Mouse (Mus musculus) intestine, embryonic 15.5 days (tissue): Measurements from ENCODE around the gene Svs1. TPM values are rescaled to one million over a fixed set of nuclear protein-coding genes. Genes with fewer than 3 reads are reported as not detected.

Experiments used
- ATAC-seq: fragments of 200-750 bp; cut with Nextera tagmentation; 2 replicates; pipeline ENCODE4 v1.8.0; 2017; ENCODE audit warnings: moderate TSS enrichment, moderate library complexity
- H3K27ac ChIP-seq: fragments of 300-500 bp; sonication (generic); 2 replicates; pipeline ENCODE4 v1.5.1; 2015; ENCODE audit warnings: mild to moderate bottlenecking, inconsistent platforms
- H3K27me3 ChIP-seq: fragments of 300-500 bp; sonication (generic); replicated peaks from 2 replicates; pipeline ENCODE4 v1.6.1; 2015; ENCODE audit warnings: inconsistent platforms
- H3K36me3 ChIP-seq: fragments of 300-500 bp; sonication (generic); 2 replicates; pipeline ENCODE4 v1.6.1; 2015; ENCODE audit warnings: inconsistent platforms
- H3K4me1 ChIP-seq: fragments of 300-500 bp; sonication (generic); replicated peaks from 2 replicates; pipeline ENCODE4 v1.6.1; 2015; ENCODE audit warnings: inconsistent platforms
- H3K4me2 ChIP-seq: fragments of 300-500 bp; sonication (generic); replicated peaks from 2 replicates; pipeline ENCODE4 v1.6.1; 2015; ENCODE audit warnings: mild to moderate bottlenecking, inconsistent platforms
- H3K4me3 ChIP-seq: fragments of 300-500 bp; sonication (generic); replicated peaks from 2 replicates; pipeline ENCODE4 v1.5.1; 2015; ENCODE audit warnings: inconsistent platforms
- H3K9ac ChIP-seq: fragments of 300-500 bp; sonication (generic); 2 replicates; pipeline ENCODE4 v1.6.1; 2015; ENCODE audit warnings: inconsistent platforms
- H3K9me3 ChIP-seq: fragments of 300-500 bp; sonication (generic); 2 replicates; pipeline ENCODE4 v1.6.1; 2016; ENCODE audit warnings: inconsistent platforms
- whole genome bisulfite sequencing: fragments of 180-500 bp; shearing (Covaris S2); methylation state at CpG from one replicate; pipeline ENCODE4 v1.1.7; 2015; 5-methylcytosine and 5-hydroxymethylcytosine counted together
- polyA plus RNA-seq: library from polyadenylated mRNA; unstranded; fragments of >200 nt; fragmentation: Nextera tagmentation; extraction: Ambion mirVana; gene quantifications from 2 replicates; pipeline ENCODE4 v1.2.1, GENCODE M21; 2015

The Svs1 gene
- polyA plus RNA-seq, 1 experiment from 2014 or later = not detected

- no peaks in the 10 kb centered on the region for H3K4me1 ChIP-seq
- H3K27me3 ChIP-seq = no peaks in the 10 kb centered on the region
- H3K9me3 ChIP-seq = no peaks in the 10 kb centered on the region
- 46% methylated on average over 1 of the region's 1 CpGs for WGBS
- no peak overlapping the region for H3K27ac ChIP-seq
- H3K4me2 ChIP-seq = no peak overlapping the region
- no peak overlapping the region for H3K9ac ChIP-seq
- no peaks in the 10 kb centered on the region for H3K36me3 ChIP-seq
- no peak overlapping the region for H3K4me3 ChIP-seq
- ATAC-seq = no peak
These were observed 7.0 kb upstream of the Svs1 start for GRCm38 (mm10) chr6:48979616-48980015.

- WGBS = 79% methylated on average over 3 of the region's 3 CpGs
- Histone ChIP-seq H3K27ac (no peak overlapping the region), H3K9ac (no peak overlapping the region), H3K4me2 (no peak overlapping the region), H3K36me3 (no peaks in the 10 kb centered on the region), H3K4me1 (no peaks in the 10 kb centered on the region), H3K9me3 (no peaks in the 10 kb centered on the region), H3K4me3 (no peak overlapping the region), H3K27me3 (no peaks in the 10 kb centered on the region)
- no peak for ATAC-seq
These were observed 4.4 kb upstream of the Svs1 start for GRCm38 (mm10) chr6:48982305-48982704.

- H3K9me3 ChIP-seq = no peaks in the 10 kb centered on the region
- no peak overlapping the region for H3K4me3 ChIP-seq
- H3K4me1 ChIP-seq = no peaks in the 10 kb centered on the region
- no peaks in the 10 kb centered on the region for H3K27me3 ChIP-seq
- no peaks in the 10 kb centered on the region for H3K36me3 ChIP-seq
- 92% methylated on average over 5 of the region's 5 CpGs for WGBS
- no peak overlapping the region for H3K9ac ChIP-seq
- no peak for ATAC-seq
- H3K27ac ChIP-seq = no peak overlapping the region
- no peak overlapping the region for H3K4me2 ChIP-seq
These were observed 3.3 kb downstream of the Svs1 start for GRCm38 (mm10) chr6:48989971-48990370.

- no peak overlapping the region for H3K4me3 ChIP-seq
- 76% methylated on average over 4 of the region's 4 CpGs for WGBS
- ATAC-seq = no peak
These were observed 5.3 kb downstream of the Svs1 start for GRCm38 (mm10) chr6:48991991-48992390.

GRCm38 (mm10) chr6:48998186-48998585 lies 11.5 kb downstream of the Svs1 start:
- 51% methylated on average over 6 of the region's 6 CpGs for WGBS
- H3K27ac ChIP-seq = no peak overlapping the region
- no peak overlapping the region for H3K4me2 ChIP-seq
- no peaks in the 10 kb centered on the region for H3K36me3 ChIP-seq
- H3K9ac ChIP-seq = no peak overlapping the region
- no peaks in the 10 kb centered on the region for H3K27me3 ChIP-seq
- ATAC-seq = no peak
- H3K9me3 ChIP-seq = no peaks in the 10 kb centered on the region
- H3K4me3 ChIP-seq = no peak overlapping the region
- H3K4me1 ChIP-seq = no peaks in the 10 kb centered on the region

More at GRCm38 (mm10) chr6:48991991-48992390, 5.3 kb downstream of the Svs1 start:
- no peak overlapping the region for H3K27ac ChIP-seq
- H3K9ac ChIP-seq = no peak overlapping the region
- no peaks in the 10 kb centered on the region for H3K9me3 ChIP-seq
- no peaks in the 10 kb centered on the region for H3K36me3 ChIP-seq
- no peaks in the 10 kb centered on the region for H3K27me3 ChIP-seq
- H3K4me1 ChIP-seq = no peaks in the 10 kb centered on the region
- no peak overlapping the region for H3K4me2 ChIP-seq

- ATAC-seq = no peak
- Histone ChIP-seq H3K9me3 (no peaks in the 10 kb centered on the region), H3K4me3 (no peak overlapping the region), H3K9ac (no peak overlapping the region), H3K4me2 (no peak overlapping the region), H3K27me3 (no peaks in the 10 kb centered on the region), H3K36me3 (no peaks in the 10 kb centered on the region), H3K27ac (no peak overlapping the region), H3K4me1 (no peaks in the 10 kb centered on the region)
- WGBS = 80% methylated on average over 4 of the region's 4 CpGs
These were observed 12.1 kb downstream of the Svs1 start for GRCm38 (mm10) chr6:48998796-48999195.

GRCm38 (mm10) chr6:49003381-49003780 lies 16.7 kb downstream of the Svs1 start:
- H3K4me1 ChIP-seq = no peaks in the 10 kb centered on the region
- no peak for ATAC-seq

GRCm38 (mm10) chr6:49007981-49008380 lies 21.3 kb downstream of the Svs1 start:
- under 1% methylated on average over 9 of the region's 9 CpGs for WGBS
- H3K36me3 ChIP-seq = no peaks in the 10 kb centered on the region
- H3K4me1 ChIP-seq = 0 out of 2 replicates have a peak, but pooled peaks cover 3% of the 10 kb centered on the region
- H3K4me2 ChIP-seq = peak overlapping the region; percentile 74
- H3K4me3 ChIP-seq = peak overlapping the region; percentile 34
- no peaks in the 10 kb centered on the region for H3K9me3 ChIP-seq
- ATAC-seq = peak; percentile 84
- no peak overlapping the region for H3K27ac ChIP-seq
- H3K27me3 ChIP-seq = no peaks in the 10 kb centered on the region
- H3K9ac ChIP-seq = peak overlapping the region; percentile 34

More at GRCm38 (mm10) chr6:49003381-49003780, 16.7 kb downstream of the Svs1 start:
- no peak overlapping the region for H3K9ac ChIP-seq
- no peaks in the 10 kb centered on the region for H3K27me3 ChIP-seq
- no peaks in the 10 kb centered on the region for H3K36me3 ChIP-seq
- no peak overlapping the region for H3K27ac ChIP-seq
- H3K4me2 ChIP-seq = no peak overlapping the region
- no peak overlapping the region for H3K4me3 ChIP-seq
- H3K9me3 ChIP-seq = no peaks in the 10 kb centered on the region
- WGBS = 23% methylated on average over 4 of the region's 4 CpGs

GRCm38 (mm10) chr6:49008420-49009160 lies 21.9 kb downstream of the Svs1 start:
- Histone ChIP-seq H3K4me3 (peak overlapping the region; percentile 34), H3K27me3 (no peaks in the 10 kb centered on the region), H3K36me3 (no peaks in the 10 kb centered on the region), H3K27ac (no peak overlapping the region), H3K4me1 (0 out of 2 replicates have a peak, but pooled peaks cover 3% of the 10 kb centered on the region), H3K9ac (peak overlapping the region; percentile 34), H3K9me3 (no peaks in the 10 kb centered on the region), H3K4me2 (peak overlapping the region; percentile 74)
- WGBS = 13% methylated on average over 13 of the region's 13 CpGs
- ATAC-seq = peak; percentile 45

GRCm38 (mm10) chr6:49009161-49009555 lies 22.5 kb downstream of the Svs1 start:
- Histone ChIP-seq H3K9ac (no peak overlapping the region), H3K36me3 (no peaks in the 10 kb centered on the region), H3K27ac (no peak overlapping the region), H3K4me2 (peak overlapping the region; percentile 74), H3K9me3 (no peaks in the 10 kb centered on the region), H3K4me3 (no peak overlapping the region), H3K27me3 (no peaks in the 10 kb centered on the region), H3K4me1 (0 out of 2 replicates have a peak, but pooled peaks cover 3% of the 10 kb centered on the region)
- ATAC-seq = peak; percentile 23; the same call in 1 of the 2 replicates
- WGBS = 19% methylated on average over 7 of the region's 7 CpGs

- Histone ChIP-seq H3K27me3 (no peaks in the 10 kb centered on the region), H3K27ac (no peak overlapping the region), H3K9me3 (no peaks in the 10 kb centered on the region), H3K9ac (no peak overlapping the region), H3K4me1 (0 out of 2 replicates have a peak, but pooled peaks cover 3% of the 10 kb centered on the region), H3K4me3 (no peak overlapping the region), H3K4me2 (no peak overlapping the region), H3K36me3 (no peaks in the 10 kb centered on the region)
- 94% methylated on average over 1 of the region's 1 CpGs for WGBS
- ATAC-seq = no peak
These were observed 23.0 kb downstream of the Svs1 start for GRCm38 (mm10) chr6:49009665-49010064.

GRCm38 (mm10) chr6:49011191-49011590 lies 24.5 kb downstream of the Svs1 start:
- H3K27ac ChIP-seq = no peak overlapping the region
- H3K36me3 ChIP-seq = no peaks in the 10 kb centered on the region
- no peaks in the 10 kb centered on the region for H3K27me3 ChIP-seq
- no peak overlapping the region for H3K4me2 ChIP-seq
- 0 out of 2 replicates have a peak, but pooled peaks cover 3% of the 10 kb centered on the region for H3K4me1 ChIP-seq
- no peak overlapping the region for H3K9ac ChIP-seq
- 81% methylated on average over 5 of the region's 5 CpGs for WGBS
- H3K9me3 ChIP-seq = no peaks in the 10 kb centered on the region
- H3K4me3 ChIP-seq = no peak overlapping the region
- ATAC-seq = no peak

- 0 out of 2 replicates have a peak, but pooled peaks cover 3% of the 10 kb centered on the region for H3K4me1 ChIP-seq
- no peaks in the 10 kb centered on the region for H3K36me3 ChIP-seq
- H3K27me3 ChIP-seq = no peaks in the 10 kb centered on the region
- H3K27ac ChIP-seq = no peak overlapping the region
- no peak overlapping the region for H3K9ac ChIP-seq
- H3K9me3 ChIP-seq = no peaks in the 10 kb centered on the region
- H3K4me2 ChIP-seq = no peak overlapping the region
- no peak overlapping the region for H3K4me3 ChIP-seq
- ATAC-seq = no peak
- WGBS = 75% methylated on average over 4 of the region's 4 CpGs
These were observed 26.4 kb downstream of the Svs1 start for GRCm38 (mm10) chr6:49013023-49013422.
